Mouse (Mus musculus) CD8-positive naive resting alpha-beta T cell, adult 2 months (primary cell): ENCODE results near the gene Mapk11.

Experiments
- DNase-seq, 2 experiments: peaks; one replicate each; pipeline ENCODE4 v3.0.0; 2022; ENCODE audit warnings: low read depth in 2 of 2, low spot score in 2 of 2

Gene Mapk11

DNA sequence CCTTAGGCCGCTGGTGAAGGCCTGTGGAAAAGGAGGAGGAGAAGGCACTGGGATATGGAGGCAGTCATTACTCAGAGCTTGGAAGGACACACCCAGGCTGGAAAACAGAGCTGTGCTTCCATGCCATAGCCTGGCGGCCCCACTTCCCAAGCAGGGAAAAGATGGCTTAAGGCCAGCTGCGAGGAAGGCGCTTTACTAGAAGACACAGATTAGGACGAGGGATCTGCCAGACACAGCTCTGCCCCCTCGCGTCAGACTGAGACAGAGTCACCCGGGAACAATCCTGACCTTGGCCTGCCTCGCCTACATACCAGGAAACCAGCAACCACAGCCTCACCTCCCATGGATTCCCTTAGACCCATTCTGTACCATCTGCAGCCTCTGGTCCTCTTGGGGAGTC is 39.3 kb downstream of the Mapk11 start:
- no peak for DNase-seq

- DNase-seq = no peak
Observed at GRCm38 (mm10) chr15:89106976-89107375, 42.5 kb downstream of the Mapk11 start.

DNA sequence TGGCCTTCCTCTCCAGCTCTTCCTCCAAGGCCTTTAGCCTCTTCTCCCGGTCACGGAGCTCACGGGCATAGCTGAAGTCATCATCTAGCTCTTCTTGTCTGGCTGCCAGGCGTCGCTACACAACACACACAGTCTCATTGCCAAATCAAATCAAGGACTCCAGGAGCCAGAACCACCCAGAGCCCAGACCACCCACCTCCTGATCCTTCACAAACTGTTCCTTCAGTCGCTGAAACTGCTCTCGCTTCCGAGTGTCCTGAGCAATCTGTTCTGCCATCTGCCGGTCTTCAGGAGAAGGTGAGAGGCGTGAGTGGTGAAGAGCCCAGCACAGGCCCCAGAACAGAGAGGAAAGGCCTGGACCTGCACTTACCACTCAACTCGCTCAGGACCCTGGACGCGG is 43.4 kb downstream of the Mapk11 start:
- DNase-seq = no peak

DNA sequence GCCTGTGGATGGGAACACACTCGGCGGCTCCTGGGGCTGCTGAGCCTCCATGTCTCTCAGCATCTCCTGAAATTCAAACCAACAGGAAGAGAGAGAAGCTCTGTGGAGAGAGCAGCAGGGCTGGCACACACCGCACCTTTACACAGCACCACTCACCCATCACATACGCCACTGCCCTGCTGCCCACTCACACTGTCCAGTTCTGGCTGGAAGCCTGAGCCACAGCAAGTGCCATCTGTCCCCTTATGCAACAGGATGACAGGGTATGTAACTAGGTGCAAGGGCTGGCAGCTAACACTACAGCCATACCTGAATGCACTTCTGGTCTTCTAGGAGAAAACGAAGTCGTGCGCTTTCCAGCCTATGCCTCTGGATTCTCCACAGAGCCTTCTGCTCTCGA is 45.0 kb downstream of the Mapk11 start:
- no peak for DNase-seq

DNA sequence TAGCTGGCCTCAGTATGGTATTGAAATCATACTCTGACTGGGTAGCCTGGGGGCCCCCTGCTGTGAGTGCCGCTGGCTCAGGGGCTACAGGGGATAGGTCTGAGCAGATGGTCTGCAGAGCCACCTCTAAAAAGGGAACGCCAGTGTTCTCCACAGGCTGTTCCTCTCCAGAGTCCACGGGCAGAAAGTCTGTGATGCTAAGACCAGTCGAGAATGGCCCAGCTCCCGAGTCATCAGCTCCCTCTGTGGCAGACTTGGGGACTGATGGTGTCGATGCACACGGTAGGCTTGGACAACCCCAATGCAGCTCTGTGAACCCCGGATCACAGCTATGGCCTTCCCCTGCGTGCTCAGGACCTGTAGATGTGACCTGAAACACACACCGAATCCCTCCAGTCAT is 45.5 kb downstream of the Mapk11 start:
- no peak for DNase-seq

DNA sequence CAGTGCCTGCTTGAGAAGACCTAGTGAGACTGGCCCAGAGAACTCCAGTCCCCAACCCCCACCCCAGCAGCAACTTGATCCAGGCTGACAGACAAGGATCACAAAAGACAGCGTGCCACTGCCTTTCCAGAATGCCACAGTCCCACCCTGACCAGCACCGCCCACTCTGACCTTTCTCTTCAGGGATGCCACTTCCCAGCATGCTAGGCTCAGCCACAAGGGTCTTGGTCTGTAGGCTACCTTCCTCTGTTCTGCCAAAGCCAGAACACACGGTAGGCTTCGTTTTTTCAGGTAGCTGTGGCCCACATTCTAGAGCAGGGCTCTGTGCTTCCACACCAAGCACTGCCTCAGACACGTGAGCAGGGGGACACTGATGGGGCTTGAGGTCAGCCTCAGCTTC is 46.8 kb downstream of the Mapk11 start:
- no peak for DNase-seq

GRCm38 (mm10) chr15:89100823-89101222 is 48.6 kb downstream of the Mapk11 start:
- DNase-seq = no peak

DNA sequence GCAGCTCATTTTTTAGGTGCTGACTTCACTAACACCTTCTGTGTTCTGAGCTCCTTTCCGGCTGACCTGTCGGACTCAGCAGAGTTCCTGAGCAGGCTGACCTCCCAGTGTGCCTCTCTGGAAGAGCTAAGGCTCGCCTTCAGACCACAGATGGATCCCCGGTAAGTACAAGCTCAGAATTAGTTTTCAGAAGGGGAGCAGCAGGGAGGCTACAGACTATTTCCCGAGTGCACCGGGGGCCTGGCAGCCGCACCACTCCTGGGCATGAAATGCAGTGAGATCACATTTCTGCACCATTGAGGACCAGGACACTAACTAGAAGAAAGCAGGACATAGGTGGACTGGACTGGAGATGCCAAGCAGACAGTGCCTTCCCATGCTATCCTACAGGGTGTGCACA is 50.8 kb downstream of the Mapk11 start:
- no peak for DNase-seq

DNA sequence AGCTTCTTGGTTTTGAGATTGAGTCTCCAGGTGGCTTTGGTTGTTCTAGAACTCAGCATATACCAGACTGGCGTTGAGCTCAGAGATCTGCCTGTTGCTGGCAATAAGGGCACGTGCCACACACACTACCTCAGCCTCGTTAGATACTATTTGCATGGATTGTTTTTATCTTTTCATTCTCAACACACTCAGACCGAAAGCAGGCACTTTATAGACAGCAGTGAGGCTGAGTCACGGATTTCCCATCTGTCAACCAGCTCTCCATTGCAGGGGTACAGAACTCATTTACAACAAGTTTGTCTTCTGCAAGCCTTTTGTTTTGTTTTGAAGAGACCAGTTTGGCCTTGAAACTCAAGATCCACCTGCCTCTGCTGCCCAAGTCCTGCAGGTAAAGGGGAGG is 52.0 kb downstream of the Mapk11 start:
- no peak for DNase-seq
